ENCODE assay signal across 8 mouse cellular contexts in the genomic region with DNA sequence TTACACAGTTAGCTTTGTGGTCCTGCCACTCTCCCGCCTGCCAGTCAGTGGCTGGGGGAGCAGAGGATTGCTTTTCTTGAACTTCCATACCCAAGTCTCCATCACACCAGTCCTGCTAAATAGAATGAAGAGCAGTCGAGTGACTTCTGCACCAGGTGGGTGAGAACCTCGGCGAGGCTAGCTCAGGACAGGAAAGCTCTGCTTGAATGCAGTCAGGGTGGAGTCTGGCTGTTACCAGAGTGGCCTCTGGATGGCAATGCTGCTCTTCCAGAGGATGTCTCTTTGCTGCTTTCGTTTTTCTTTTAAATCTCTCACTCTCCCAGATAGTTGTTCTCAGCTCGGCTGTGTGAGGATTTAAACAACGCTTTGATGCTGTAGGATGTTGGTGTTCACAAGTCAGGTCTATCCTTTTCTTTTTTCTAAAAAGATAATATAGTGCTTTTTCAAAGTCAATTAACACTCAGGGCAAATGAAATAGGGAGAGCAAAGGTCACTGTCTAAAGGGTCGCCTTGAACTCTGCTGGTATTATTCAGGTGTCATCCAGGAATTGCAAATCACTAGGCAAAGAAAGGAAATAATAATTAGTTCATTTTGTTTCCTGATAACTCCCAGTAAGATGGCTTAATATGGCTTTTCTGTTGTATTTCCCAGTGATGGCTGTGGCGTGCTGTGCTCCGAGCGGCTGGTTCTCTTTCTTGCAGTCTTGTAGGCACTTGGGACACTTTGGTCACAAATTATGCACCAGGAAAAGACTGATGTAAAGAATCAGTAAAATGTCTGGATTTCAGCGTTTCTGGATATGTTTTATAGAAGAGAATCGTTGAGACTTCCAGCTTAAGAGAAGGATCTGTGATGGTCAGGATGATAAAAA.
DNase-seq lines count a peak whose midpoint lies in the region; ATAC-seq lines count a peak whose summit lies in the region.

No protein-coding gene starts in this region.

- H3K27me3 ChIP-seq in forebrain, embryonic 12.5 days = no peaks in the 10 kb centered on the region
- H3K27me3 ChIP-seq in hindbrain, embryonic 13.5 days = no peaks in the 10 kb centered on the region
- H3K27me3 ChIP-seq in midbrain, embryonic 11.5 days (ENCODE audit: control insufficient read depth, insufficient read depth, low read length) = no peaks in the 10 kb centered on the region
- no peaks in the 10 kb centered on the region for H3K27me3 ChIP-seq in stomach, embryonic 15.5 days (replicated peaks)

- no peak overlapping the region for H3K4me3 ChIP-seq in forebrain, embryonic 12.5 days (replicated peaks)
- H3K4me3 ChIP-seq in hindbrain, embryonic 13.5 days = no peak overlapping the region
- H3K4me3 ChIP-seq in midbrain, embryonic 11.5 days (ENCODE audit: low read depth, low read length) = no peak overlapping the region
- no peak overlapping the region for H3K4me3 ChIP-seq in stomach, embryonic 15.5 days (replicated peaks)

- no peaks in the 10 kb centered on the region for H3K4me1 ChIP-seq in forebrain, embryonic 12.5 days
- peaks cover 10% of the 10 kb centered on the region for H3K4me1 ChIP-seq in hindbrain, embryonic 13.5 days (replicated peaks)
- H3K4me1 ChIP-seq in midbrain, embryonic 11.5 days (ENCODE audit: control insufficient read depth, insufficient read depth, low read length) = no peaks in the 10 kb centered on the region
- no peaks in the 10 kb centered on the region for H3K4me1 ChIP-seq in stomach, embryonic 15.5 days

- peak; percentile 91 for ATAC-seq in forebrain, embryonic 12.5 days (ENCODE audit: low FRiP score)
- peak; percentile 93 for ATAC-seq in hindbrain, embryonic 13.5 days (ENCODE audit: low FRiP score)
- peak; percentile 94 for ATAC-seq in midbrain, embryonic 11.5 days (ENCODE audit: low FRiP score)
- peak; percentile 50; the same call in 1 of the 2 replicates for ATAC-seq in stomach, embryonic 15.5 days (ENCODE audit: insufficient read depth, low FRiP score, low read depth)

- WGBS in forebrain, embryonic 12.5 days = 30% methylated on average over 13 of the region's 13 CpGs
- WGBS in hindbrain, embryonic 13.5 days = 28% methylated on average over 13 of the region's 13 CpGs
- WGBS in midbrain, embryonic 11.5 days = 27% methylated on average over 13 of the region's 13 CpGs
- WGBS in stomach, embryonic 15.5 days = 44% methylated on average over 13 of the region's 13 CpGs

- DNase-seq in MN1 (ENCODE audit: low spot score) = peak; percentile 19
- DNase-seq in c-Kit-positive CD71-negative TER-119-negative erythroid progenitor cells, embryonic 14.5 days (ENCODE audit: low read depth) = peak; percentile 1
- DNase-seq in left cerebral cortex, adult 18-20 months (ENCODE audit: low spot score in 2 of 2) = peak; percentile 64 to 78
- DNase-seq in midbrain, embryonic 11.5 days (ENCODE audit: low spot score, missing footprints) = peak; percentile 95
- DNase-seq in T-cell, adult 2 months (ENCODE audit: low spot score) = no peak

- H3K36me3 ChIP-seq in forebrain, embryonic 12.5 days (replicated peaks) = no peaks in the 10 kb centered on the region
- H3K36me3 ChIP-seq in hindbrain, embryonic 13.5 days = no peaks in the 10 kb centered on the region
- no peaks in the 10 kb centered on the region for H3K36me3 ChIP-seq in midbrain, embryonic 11.5 days (ENCODE audit: control insufficient read depth, insufficient read depth, low read length)
- H3K36me3 ChIP-seq in stomach, embryonic 15.5 days = no peaks in the 10 kb centered on the region

- H3K27ac ChIP-seq in forebrain, embryonic 12.5 days = no peak overlapping the region
- no peak overlapping the region for H3K27ac ChIP-seq in hindbrain, embryonic 13.5 days
- H3K27ac ChIP-seq in midbrain, embryonic 11.5 days (ENCODE audit: low read depth, low read length) = no peak overlapping the region
- no peak overlapping the region for H3K27ac ChIP-seq in stomach, embryonic 15.5 days

- no peak overlapping the region for H3K9ac ChIP-seq in forebrain, embryonic 12.5 days
- no peak overlapping the region for H3K9ac ChIP-seq in hindbrain, embryonic 13.5 days
- no peak overlapping the region for H3K9ac ChIP-seq in midbrain, embryonic 11.5 days (ENCODE audit: low read length)
- H3K9ac ChIP-seq in stomach, embryonic 15.5 days = no peak overlapping the region

- peak overlapping the region; percentile 25; the same call in 1 of the 2 replicates for H3K4me2 ChIP-seq in forebrain, embryonic 12.5 days
- peak overlapping the region; percentile 42 for H3K4me2 ChIP-seq in hindbrain, embryonic 13.5 days
- H3K4me2 ChIP-seq in midbrain, embryonic 11.5 days = peak overlapping the region; percentile 17; the same call in 1 of the 2 replicates
- peak overlapping the region; percentile 14; the same call in 1 of the 2 replicates for H3K4me2 ChIP-seq in stomach, embryonic 15.5 days

- no peaks in the 10 kb centered on the region for H3K9me3 ChIP-seq in forebrain, embryonic 12.5 days
- H3K9me3 ChIP-seq in hindbrain, embryonic 13.5 days = no peaks in the 10 kb centered on the region
- no peaks in the 10 kb centered on the region for H3K9me3 ChIP-seq in midbrain, embryonic 11.5 days (ENCODE audit: control insufficient read depth, low read length)
- H3K9me3 ChIP-seq in stomach, embryonic 15.5 days = no peaks in the 10 kb centered on the region
